ENCODE assay signal across 24 mouse cellular contexts in genomic region chr16:29891472-29891871, GRCm38 (mm10).
A peak's percentile ranks its signal among the peaks of the same experiment; 100 is the strongest.
DNase-seq lines count a peak whose midpoint lies in the region; ATAC-seq lines count a peak whose summit lies in the region.
"Had no signal": no experiment of that assay in that cellular context is flagged by ENCODE, and none has a peak within 500 bp of the region (broad histone marks: within the 10 kb centered on the region; RNA-seq: fewer than 3 reads in every experiment).

No protein-coding gene starts in this region.

- no peak overlapping the region for H3K9ac ChIP-seq in heart, embryonic 11.5 days (ENCODE audit: low read depth, low read length)
- H3K9ac ChIP-seq in liver, embryonic 13.5 days, result no peak overlapping the region
- H3K9ac ChIP-seq in liver, embryonic 11.5 days (ENCODE audit: low read depth, low read length), result no peak overlapping the region
- H3K9ac ChIP-seq: forebrain, embryonic 15.5 days; hindbrain, embryonic 14.5 days; lung, embryonic 14.5 days had no signal

- H3K4me1 ChIP-seq in heart, embryonic 11.5 days (ENCODE audit: control insufficient read depth, insufficient read depth, low read length), result peaks cover 32% of the 10 kb centered on the region
- H3K4me1 ChIP-seq in liver, embryonic 13.5 days (replicated peaks), result peaks cover 19% of the 10 kb centered on the region
- peaks cover 13% of the 10 kb centered on the region for H3K4me1 ChIP-seq in liver, embryonic 11.5 days (replicated peaks; ENCODE audit: control insufficient read depth, insufficient read depth, low read length)

- no peak overlapping the region for H3K4me2 ChIP-seq in heart, embryonic 11.5 days
- no peak overlapping the region for H3K4me2 ChIP-seq in liver, embryonic 13.5 days
- no peak overlapping the region; the same call in 1 of the 2 replicates for H3K4me2 ChIP-seq in liver, embryonic 11.5 days
- H3K4me2 ChIP-seq: forebrain, embryonic 15.5 days; hindbrain, embryonic 14.5 days; lung, embryonic 14.5 days; midbrain, embryonic 11.5 days had no signal

- no peak overlapping the region for H3K4me3 ChIP-seq in heart, embryonic 11.5 days (ENCODE audit: low read depth, low read length)
- H3K4me3 ChIP-seq in liver, embryonic 13.5 days (replicated peaks), result no peak overlapping the region
- H3K4me3 ChIP-seq in liver, embryonic 11.5 days (ENCODE audit: low read depth, low read length), result no peak overlapping the region
- H3K4me3 ChIP-seq: forebrain, embryonic 15.5 days; gastrocnemius, adult 2 months; heart, adult 2 months had no signal

- H3K27me3 ChIP-seq in heart, embryonic 11.5 days (ENCODE audit: control insufficient read depth, insufficient read depth, low read length), result no peaks in the 10 kb centered on the region
- H3K27me3 ChIP-seq in liver, embryonic 13.5 days, result peaks cover 22% of the 10 kb centered on the region
- peaks cover 6% of the 10 kb centered on the region for H3K27me3 ChIP-seq in liver, embryonic 11.5 days (replicated peaks; ENCODE audit: control insufficient read depth, insufficient read depth, low read length)
- H3K27me3 ChIP-seq: forebrain, embryonic 15.5 days had no signal

- WGBS in heart, embryonic 11.5 days (ENCODE audit: insufficient replicate concordance), result 19% methylated on average over 7 of the region's 7 CpGs
- 15% methylated on average over 7 of the region's 7 CpGs for WGBS in liver, embryonic 13.5 days (ENCODE audit: insufficient replicate concordance)
- 26% methylated on average over 7 of the region's 7 CpGs for WGBS in liver, embryonic 11.5 days

- H3K9me3 ChIP-seq in heart, embryonic 11.5 days (replicated peaks; ENCODE audit: control insufficient read depth, low read length), result no peaks in the 10 kb centered on the region
- H3K9me3 ChIP-seq in liver, embryonic 13.5 days (replicated peaks), result no peaks in the 10 kb centered on the region
- H3K9me3 ChIP-seq in liver, embryonic 11.5 days (ENCODE audit: control insufficient read depth, low read length), result no peaks in the 10 kb centered on the region
- H3K9me3 ChIP-seq: forebrain, embryonic 15.5 days had no signal

- ATAC-seq in heart, embryonic 11.5 days (replicated peaks; ENCODE audit: insufficient number of reproducible peaks, low FRiP score, low TSS enrichment), result no peak
- ATAC-seq in liver, embryonic 13.5 days (ENCODE audit: low read depth), result peak; percentile 45; the same call in 1 of the 2 replicates
- no peak for ATAC-seq in liver, embryonic 11.5 days (replicated peaks; ENCODE audit: low FRiP score)
- 0 out of 2 replicates have a peak, but pooled peaks have one; percentile 25 for ATAC-seq in common myeloid progenitor, adult 5-6 weeks (replicated peaks; ENCODE audit: low read depth, poor library complexity, severe bottlenecking)
- ATAC-seq: forebrain, embryonic 15.5 days; intestine, postnatal 0 days; midbrain, embryonic 16.5 days had no signal

- 0 out of 2 replicates have a peak overlapping the region, but pooled peaks have one; percentile 29 for H3K27ac ChIP-seq in heart, embryonic 11.5 days (ENCODE audit: low read depth, low read length)
- no peak overlapping the region for H3K27ac ChIP-seq in liver, embryonic 13.5 days
- H3K27ac ChIP-seq in liver, embryonic 11.5 days (ENCODE audit: low read depth, low read length), result no peak overlapping the region
- H3K27ac ChIP-seq: forebrain, embryonic 15.5 days; gastrocnemius, adult 2 months; heart, adult 2 months; hindbrain, embryonic 14.5 days had no signal

- no peaks in the 10 kb centered on the region for H3K36me3 ChIP-seq in heart, embryonic 11.5 days (ENCODE audit: control insufficient read depth, insufficient read depth, low read length)
- H3K36me3 ChIP-seq in liver, embryonic 13.5 days, result no peaks in the 10 kb centered on the region
- no peaks in the 10 kb centered on the region for H3K36me3 ChIP-seq in liver, embryonic 11.5 days (ENCODE audit: control insufficient read depth, insufficient read depth, low read length)
- H3K36me3 ChIP-seq: forebrain, embryonic 15.5 days had no signal

- DNase-seq in heart, adult 9 months (ENCODE audit: low spot score in 2 of 2), result no peak
- DNase-seq in liver, embryonic 13.5 days, result peak; percentile 13
- DNase-seq in liver, embryonic 11.5 days (ENCODE audit: low spot score), result no peak
- no peak for DNase-seq in thymus, postnatal 10 days (ENCODE audit: low spot score in 2 of 2)
- DNase-seq in spleen, postnatal 10 days (ENCODE audit: low spot score in 2 of 2), result no peak
- DNase-seq: adrenal gland, postnatal 25 days; cerebellum, adult 2 months; cerebellum, postnatal 14 days; gastrocnemius, adult 2 months; gastrocnemius, postnatal 36 days; heart, adult 2 months; heart, postnatal 36 days; kidney, postnatal 14 days; layer of hippocampus, adult 9-11 months; lung, embryonic 14.5 days; lung, postnatal 14 days; spleen, adult 18-20 months had no signal

Comparison
In these comparisons a context has a peak if more than half of its experiments do, and no peak if none do; other contexts are left out.
1. ATAC-seq: peak in liver, embryonic 13.5 days (single experiment) and common myeloid progenitor, adult 5-6 weeks (single experiment); none in heart, embryonic 11.5 days (single experiment) and liver, embryonic 11.5 days (single experiment).